Mouse (Mus musculus): ENCODE measurements around the gene Kcna7.
"Not testable (repeated sequence)": the region's sequence is repeated elsewhere in the genome, so short reads cannot be mapped to it uniquely, and the experiment has no call there.

The Kcna7 gene

DNA sequence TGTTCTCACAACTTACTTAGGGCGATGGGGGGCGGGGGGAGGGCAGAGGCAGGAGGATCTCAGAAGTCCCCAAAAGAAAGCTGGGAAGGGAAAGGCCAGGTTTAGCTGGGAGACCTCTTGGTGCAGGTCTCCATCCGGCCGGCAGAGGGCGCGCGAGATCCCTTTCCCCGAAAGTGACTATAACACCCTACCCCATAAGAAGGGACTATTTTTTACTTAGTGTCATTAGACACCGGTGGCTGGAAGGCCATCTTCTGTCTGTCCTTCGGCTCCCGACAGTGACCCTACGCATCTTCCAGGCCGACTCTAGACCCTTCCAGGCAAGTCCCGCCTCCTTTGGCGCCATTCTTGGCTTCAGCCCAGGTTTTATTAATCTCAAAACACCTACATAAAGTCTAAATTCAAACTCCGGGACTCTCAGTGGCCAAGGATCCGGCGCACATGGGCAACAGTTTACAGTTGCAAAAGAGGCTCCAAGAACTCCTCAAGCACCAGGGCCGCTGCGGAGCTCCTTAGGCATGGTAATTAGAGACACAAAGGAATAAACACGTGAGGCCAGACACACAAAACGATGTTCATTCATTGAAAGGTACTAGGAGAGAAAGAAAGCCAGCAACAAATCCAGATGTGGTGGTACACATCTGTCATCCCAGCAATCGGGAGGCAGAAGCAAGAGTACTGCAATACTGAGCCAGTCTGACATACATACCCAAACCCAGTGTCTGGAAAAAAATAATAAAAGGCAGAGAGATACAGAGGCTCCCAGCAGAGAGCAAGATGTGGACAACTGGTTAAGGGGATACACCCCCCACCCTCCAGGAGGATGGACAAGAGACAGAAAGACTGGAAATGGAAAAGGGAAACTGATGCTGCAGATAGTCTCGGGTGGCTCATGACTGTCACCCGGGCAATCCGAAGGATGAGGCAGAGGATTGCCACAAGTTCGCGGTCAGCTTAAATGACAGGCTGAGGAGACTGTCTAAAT lies at the start of gene Kcna7:
TSS of gene Kcna7 (plus strand) at position 563 of the 985 bp plus-strand sequence.
- peak in 1 of 2 experiments; percentile 43 for DNase-seq (ENCODE audit: low spot score in 2 of 2)

- no peak for DNase-seq (ENCODE audit: low spot score in 2 of 2)
These were observed 49.4 kb upstream of the Kcna7 start for GRCm38 (mm10) chr7:45356087-45356486.

DNA sequence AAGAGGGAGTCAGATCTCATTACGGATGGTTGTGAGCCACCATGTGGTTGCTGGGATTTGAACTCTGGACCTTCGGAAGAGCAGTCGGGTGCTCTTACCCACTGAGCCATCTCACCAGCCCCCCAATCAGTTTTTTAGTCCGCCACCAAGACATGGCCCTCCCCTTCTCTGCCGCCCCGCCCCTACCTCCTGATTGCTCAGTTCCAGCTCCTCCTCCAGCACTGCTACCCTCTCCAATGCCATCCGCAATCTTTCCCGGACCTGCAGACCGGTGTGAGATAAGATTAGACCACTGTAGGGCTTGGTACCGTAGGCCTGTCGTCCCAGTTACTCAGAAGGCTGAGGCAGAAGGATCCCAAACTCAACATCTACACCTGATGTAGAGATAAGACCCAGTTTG lies 46.4 kb upstream of the Kcna7 start:
- not testable (repeated sequence) for DNase-seq (ENCODE audit: low spot score in 2 of 2)

DNA sequence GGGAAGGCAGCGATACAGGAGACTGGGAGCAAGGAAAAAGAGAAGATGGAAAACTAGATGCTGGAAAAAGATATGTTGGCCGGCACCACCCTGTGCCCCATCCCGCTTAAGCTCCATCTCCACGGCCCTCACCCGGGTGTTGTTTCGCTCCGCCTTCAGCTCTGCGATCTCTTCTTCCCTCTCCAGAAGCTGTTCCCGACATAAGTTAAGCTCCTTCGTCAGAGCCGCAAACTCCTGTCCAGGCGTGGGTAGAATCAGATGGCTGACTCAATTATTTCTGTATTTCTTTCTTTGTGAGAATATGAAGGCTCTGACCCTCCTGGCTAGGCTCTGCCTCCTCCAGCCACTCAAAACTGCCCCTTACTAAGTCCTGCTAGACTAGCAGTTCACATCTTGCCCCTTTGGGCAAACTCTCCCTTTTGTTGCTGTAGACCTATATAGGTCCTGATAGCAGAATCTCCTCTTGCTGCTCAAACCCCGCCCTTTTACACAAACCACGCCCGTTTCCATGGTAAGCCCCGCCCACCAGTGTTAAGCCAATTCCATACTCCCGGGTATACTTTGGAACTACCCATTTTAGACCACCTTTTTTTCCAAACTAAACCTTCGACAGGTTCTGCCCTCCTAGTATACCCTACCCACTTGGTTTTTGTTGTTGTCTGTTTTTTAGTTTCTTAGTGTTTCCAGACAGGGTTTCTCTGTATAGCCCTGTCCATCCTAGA lies 44.9 kb upstream of the Kcna7 start:
- no peak for DNase-seq (ENCODE audit: low spot score in 2 of 2)

- DNase-seq (ENCODE audit: low spot score in 2 of 2) = peak; percentile 84 to 86
These were observed 44.1 kb upstream of the Kcna7 start for GRCm38 (mm10) chr7:45361243-45361804.

DNA sequence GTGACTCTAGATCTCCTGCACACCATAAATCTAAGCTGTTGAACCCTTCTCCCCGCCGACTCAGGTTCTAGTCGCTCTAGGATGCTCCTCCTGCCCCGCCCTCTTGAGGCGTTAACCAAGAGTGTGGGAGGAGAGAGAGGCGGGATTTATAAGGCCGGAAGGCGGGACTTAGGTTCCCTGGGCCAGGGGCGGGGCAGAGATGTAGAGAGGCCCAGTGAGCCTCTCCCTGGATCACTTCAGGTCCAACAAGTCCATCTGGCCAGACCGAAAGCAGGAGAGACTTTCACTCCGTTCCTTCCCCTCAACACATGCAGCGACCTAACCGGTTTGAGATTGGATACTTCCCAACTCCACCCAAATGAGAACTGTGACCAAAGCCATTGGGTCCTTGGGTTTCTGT lies 42.7 kb upstream of the Kcna7 start:
- no peak for DNase-seq (ENCODE audit: low spot score in 2 of 2)

GRCm38 (mm10) chr7:45363983-45364382 lies 41.5 kb upstream of the Kcna7 start:
- DNase-seq (ENCODE audit: low spot score in 2 of 2) = no peak

GRCm38 (mm10) chr7:45365742-45366651 lies 39.5 kb upstream of the Kcna7 start:
- DNase-seq (ENCODE audit: low spot score in 2 of 2) = no peak

DNA sequence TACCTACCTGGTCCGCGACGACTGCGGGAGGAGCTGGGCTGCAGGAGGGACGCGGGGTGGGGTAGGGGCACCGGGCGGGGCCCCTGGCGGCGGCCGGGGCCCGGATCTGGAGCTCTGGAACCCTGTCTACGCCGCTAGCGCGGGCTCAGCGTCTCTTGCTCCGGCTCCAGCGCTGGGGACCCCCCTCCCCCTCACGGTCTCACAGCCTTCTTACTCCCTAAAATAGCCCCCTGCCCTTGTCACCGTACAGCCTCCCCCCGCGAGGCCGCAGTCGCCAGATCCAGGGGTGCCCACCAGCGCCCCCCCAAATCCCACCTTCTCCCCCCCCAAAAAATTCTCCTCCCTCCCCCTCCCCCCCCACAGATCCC lies 38.8 kb upstream of the Kcna7 start, which contains the start of gene Ppfia3:
TSS of gene Ppfia3 (minus strand) at position 368 of the 368 bp plus-strand sequence.
- peak; percentile 60 to 66 for DNase-seq (ENCODE audit: low spot score in 2 of 2)

- peak; percentile 98 to 99 for DNase-seq (ENCODE audit: low spot score in 2 of 2)
These were observed 38.2 kb upstream of the Kcna7 start for GRCm38 (mm10) chr7:45367020-45367880.

DNA sequence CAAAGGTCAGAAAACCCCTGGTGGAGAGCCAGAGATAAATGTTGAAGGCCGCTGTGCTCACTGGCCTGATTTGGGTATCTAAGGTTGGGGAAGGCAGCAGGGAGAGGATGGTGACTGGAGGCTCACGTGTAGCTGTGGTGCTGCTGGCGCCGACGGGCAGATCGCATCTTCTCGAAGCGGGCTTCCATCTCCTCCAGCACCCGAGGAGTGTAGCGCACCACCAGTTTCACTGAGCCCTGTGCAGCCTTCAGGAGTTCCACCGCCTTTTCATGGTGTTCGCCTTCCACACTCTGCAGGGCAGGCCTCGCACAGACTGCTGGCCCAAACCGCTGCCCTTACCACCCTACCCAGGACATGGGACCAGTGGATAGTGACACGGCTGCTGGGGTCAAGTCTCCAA lies 37.3 kb upstream of the Kcna7 start:
- no peak for DNase-seq (ENCODE audit: low spot score in 2 of 2)

DNA sequence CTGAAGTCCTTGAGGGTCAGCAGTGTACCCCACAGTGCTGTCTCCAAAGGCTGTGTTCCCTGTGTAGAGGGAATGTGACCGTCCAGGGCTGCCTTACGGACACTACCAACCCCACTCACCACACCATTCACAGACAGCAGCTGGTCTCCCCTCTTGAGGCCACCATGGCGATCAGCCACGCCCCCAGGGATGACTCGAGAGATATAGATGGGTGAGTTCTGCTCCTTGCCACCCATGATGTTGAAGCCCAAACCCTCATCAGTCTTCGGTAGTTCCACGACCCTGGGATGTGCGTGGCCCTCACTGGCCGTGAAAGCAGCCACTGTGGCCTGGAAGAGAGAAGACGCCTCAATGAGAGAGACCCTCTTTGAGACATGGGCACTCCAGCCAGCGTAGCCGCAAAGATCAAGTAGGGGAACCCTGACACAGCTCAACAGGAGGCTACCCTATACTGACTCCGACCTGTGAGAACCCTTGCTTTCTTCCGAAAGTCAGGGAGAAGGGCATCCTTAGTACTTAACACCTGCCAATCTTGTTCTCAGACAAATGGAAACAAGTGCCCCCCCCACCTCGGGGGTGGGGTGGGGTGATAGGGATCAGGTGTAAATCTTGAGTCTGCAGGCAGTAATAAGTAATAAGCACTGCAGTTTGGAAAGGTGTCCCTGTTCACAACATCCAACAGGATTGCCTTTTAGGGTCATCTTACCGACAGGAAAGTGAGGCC lies 36.3 kb upstream of the Kcna7 start:
- no peak for DNase-seq (ENCODE audit: low spot score in 2 of 2)

GRCm38 (mm10) chr7:45369836-45370474 lies 35.5 kb upstream of the Kcna7 start:
- DNase-seq (ENCODE audit: low spot score in 2 of 2) = no peak

GRCm38 (mm10) chr7:45370475-45371311 lies 34.8 kb upstream of the Kcna7 start, which contains the start of gene Lin7b:
Gene Lin7b, minus strand, starts transcription at chr7:45370583.
- DNase-seq (ENCODE audit: low spot score in 2 of 2) = peak; percentile 90 to 91

DNA sequence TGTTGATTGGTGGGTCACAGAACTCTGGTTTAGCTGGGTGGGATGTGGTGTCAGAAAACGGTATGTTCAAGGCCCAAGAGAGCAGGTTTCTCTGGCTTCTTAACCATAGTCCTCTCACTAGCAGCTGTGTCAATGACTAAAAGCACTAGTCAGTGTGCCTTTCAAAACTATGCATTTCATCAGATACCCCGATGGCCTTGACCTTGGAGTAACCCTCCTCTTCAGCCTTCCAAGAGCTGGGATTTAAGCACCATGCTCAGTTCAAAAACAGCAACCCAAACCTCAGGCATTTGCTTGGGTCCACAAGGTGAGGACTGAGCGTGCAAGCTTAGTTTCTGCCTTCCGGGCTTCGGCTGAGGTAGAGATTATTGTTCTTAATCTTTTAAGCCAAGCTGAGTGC lies 33.1 kb upstream of the Kcna7 start:
- no peak for DNase-seq (ENCODE audit: low spot score in 2 of 2)

DNA sequence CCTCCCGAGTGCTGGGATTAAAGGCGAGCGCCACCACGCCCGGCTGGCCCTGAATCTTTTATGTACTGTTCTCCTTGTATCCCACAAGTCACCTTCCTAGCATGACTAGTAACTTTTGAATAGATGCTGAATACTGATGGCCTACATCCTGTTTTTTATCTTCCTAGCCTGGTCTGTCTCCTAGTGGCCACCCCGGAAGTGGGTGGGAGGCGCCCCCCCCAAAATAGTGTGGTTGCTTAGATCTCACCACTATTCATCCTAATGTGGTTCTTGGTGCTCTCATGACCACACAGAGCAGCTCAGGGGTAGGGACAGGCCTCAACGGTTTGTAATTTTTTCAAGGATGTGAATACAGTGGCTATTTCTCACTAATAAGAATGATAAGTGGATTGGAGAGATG lies 30.8 kb upstream of the Kcna7 start:
- DNase-seq (ENCODE audit: low spot score in 2 of 2) = no peak

GRCm38 (mm10) chr7:45376057-45376456 lies 29.4 kb upstream of the Kcna7 start:
- DNase-seq (ENCODE audit: low spot score in 2 of 2) = no peak

GRCm38 (mm10) chr7:45386077-45386476 lies 19.4 kb upstream of the Kcna7 start:
- DNase-seq (ENCODE audit: low spot score in 2 of 2) = no peak
